Mouse (Mus musculus) intestine, postnatal 0 days (tissue): ENCODE data around the gene Unc13a. TPM values are rescaled to one million over a fixed set of nuclear protein-coding genes. Genes with fewer than 3 reads are reported as not detected.
A peak's percentile ranks its signal among the peaks of the same experiment; 100 is the strongest.

Experiments
- ATAC-seq: fragments of 200-750 bp; cut with Nextera tagmentation; 2 replicates; pipeline ENCODE4 v1.8.0; 2017; ENCODE audit warnings: mild to moderate bottlenecking, moderate TSS enrichment, moderate library complexity
- H3K27ac ChIP-seq: fragments of 300-500 bp; sonication (generic); 2 replicates; pipeline ENCODE4 v1.5.1; 2014; ENCODE audit warnings: mild to moderate bottlenecking, low read depth, low read length, moderate library complexity
- H3K27me3 ChIP-seq: fragments of 300-500 bp; sonication (generic); replicated peaks from 2 replicates; pipeline ENCODE4 v1.6.1; 2014; ENCODE audit warnings: low read length, mixed read lengths; ENCODE audit not compliant: control insufficient read depth, insufficient read depth
- H3K36me3 ChIP-seq: fragments of 300-500 bp; sonication (generic); 2 replicates; pipeline ENCODE4 v1.6.1; 2014; ENCODE audit warnings: mild to moderate bottlenecking, moderate library complexity; ENCODE audit not compliant: control insufficient read depth, insufficient read depth
- H3K4me1 ChIP-seq: fragments of 300-500 bp; sonication (generic); replicated peaks from 2 replicates; pipeline ENCODE4 v1.6.1; 2014; ENCODE audit warnings: antibody characterized with exemption, low read length, mixed read lengths; ENCODE audit not compliant: control insufficient read depth, insufficient read depth
- H3K4me2 ChIP-seq: fragments of 300-500 bp; sonication (generic); replicated peaks from 2 replicates; pipeline ENCODE4 v1.6.1; 2014; ENCODE audit warnings: low read depth, mild to moderate bottlenecking, moderate library complexity
- H3K4me3 ChIP-seq: fragments of 300-500 bp; sonication (generic); 2 replicates; pipeline ENCODE4 v1.5.1; 2014; ENCODE audit warnings: low read depth, low read length
- H3K9ac ChIP-seq: fragments of 300-500 bp; sonication (generic); 2 replicates; pipeline ENCODE4 v1.6.1; 2014; ENCODE audit warnings: mild to moderate bottlenecking, low read depth, low read length
- H3K9me3 ChIP-seq: fragments of 300-500 bp; sonication (generic); 2 replicates; pipeline ENCODE4 v1.6.1; 2016; ENCODE audit warnings: mixed run types; ENCODE audit not compliant: control insufficient read depth
- CTCF ChIP-seq: sonication (generic); IDR thresholded peaks from 2 replicates; pipeline ENCODE4 v1.5.1; 2016; ENCODE audit warnings: low read depth, mild to moderate bottlenecking, control low read depth, antibody characterized with exemption, moderate library complexity
- WGBS: fragments of 180-500 bp; shearing (Covaris S2); extraction: QIAGEN DNeasy Blood & Tissue Kit; methylation state at CpG from one replicate; pipeline ENCODE4 v1.1.7; 2014; 5-methylcytosine and 5-hydroxymethylcytosine counted together
- polyA plus RNA-seq: library from polyadenylated mRNA; unstranded; fragments of >200 nt; fragmentation: Nextera tagmentation; extraction: Ambion mirVana; gene quantifications from 2 replicates; pipeline ENCODE4 v1.2.1, GENCODE M21; 2015

Unc13a gene
- polyA plus RNA-seq: 0.60 and 0.72 TPM in 2 replicates

DNA sequence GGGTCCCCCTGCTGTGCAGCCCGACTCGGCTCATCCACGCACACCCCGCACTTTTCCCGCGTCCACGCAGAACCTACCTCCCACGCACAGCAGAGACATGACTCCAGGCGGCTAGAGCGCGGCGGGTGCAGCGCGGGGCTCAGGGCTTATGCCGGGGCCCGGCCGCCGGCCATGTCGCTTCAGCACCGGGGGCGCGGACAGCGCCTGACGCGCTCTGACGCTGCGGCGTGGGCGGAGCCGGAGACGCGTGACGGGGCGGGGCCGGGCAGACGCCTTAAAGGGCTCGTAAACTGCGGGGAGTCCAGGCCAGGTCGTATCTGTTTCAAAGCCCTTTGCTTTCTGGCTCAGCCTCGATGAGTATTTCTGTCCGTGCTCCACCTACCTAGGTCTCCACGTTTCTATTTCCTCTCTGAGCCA, at the start of gene Unc13a:
Gene Unc13a (minus strand): TSS at position 209 of the 417 bp plus-strand sequence.
- no peak for TF ChIP-seq CTCF
- peak within 1 kb of the TSS; percentile 54 for H3K4me3 ChIP-seq
- H3K27me3 ChIP-seq: peaks cover 27% of the 10 kb centered on the region
- ATAC-seq: peak; percentile 59
- 0 out of 2 replicates have a peak, but pooled peaks cover 6% of the 10 kb centered on the region for H3K4me1 ChIP-seq
- H3K9me3 ChIP-seq: no peaks in the 10 kb centered on the region
- H3K36me3 ChIP-seq: no peaks in the 10 kb centered on the region
- H3K27ac ChIP-seq: no peak within 1 kb of the TSS
- H3K4me2 ChIP-seq: peak within 1 kb of the TSS; percentile 97
- no peak within 1 kb of the TSS for H3K9ac ChIP-seq
- WGBS: under 1% methylated on average over 42 of the region's 42 CpGs

- Histone ChIP-seq H3K36me3 (no peaks in the 10 kb centered on the region), H3K4me3 (no peak overlapping the region), H3K9ac (no peak overlapping the region), H3K4me1 (peaks cover 3% of the 10 kb centered on the region; the same call in 1 of the 2 replicates), H3K4me2 (no peak overlapping the region), H3K27me3 (0 out of 2 replicates have a peak, but pooled peaks cover under 1% of the 10 kb centered on the region), H3K27ac (no peak overlapping the region), H3K9me3 (no peaks in the 10 kb centered on the region)
- 47% methylated on average over 7 of the region's 7 CpGs for WGBS
- ATAC-seq: no peak
- no peak for TF ChIP-seq CTCF
Observed at GRCm38 (mm10) chr8:71719928-71720457, 48.4 kb upstream of the Unc13a start.

DNA sequence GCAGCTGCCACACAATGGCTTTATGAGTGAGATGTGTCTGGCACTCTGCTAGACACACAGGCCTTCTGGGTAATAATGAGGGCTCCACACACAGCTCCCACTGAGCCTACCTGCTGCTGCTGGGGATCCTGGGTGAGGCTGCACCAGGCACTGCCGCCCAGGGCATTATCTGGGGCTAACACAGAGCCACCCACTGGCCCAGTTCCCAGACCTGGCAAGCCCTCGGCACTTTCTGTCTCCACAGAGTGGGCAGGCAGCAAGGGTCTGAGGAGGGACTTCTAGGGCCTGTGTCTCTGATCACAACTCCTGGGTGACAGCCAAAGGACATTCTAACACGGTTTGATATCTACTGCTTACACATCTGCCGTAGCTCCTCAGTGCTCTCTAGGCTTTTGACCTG, 47.7 kb upstream of the Unc13a start:
- WGBS: 70% methylated on average over 4 of the region's 4 CpGs
- Histone ChIP-seq H3K4me3 (no peak overlapping the region), H3K4me2 (no peak overlapping the region), H3K4me1 (peaks cover 3% of the 10 kb centered on the region; the same call in 1 of the 2 replicates), H3K27ac (no peak overlapping the region), H3K27me3 (no peaks in the 10 kb centered on the region), H3K9ac (no peak overlapping the region), H3K9me3 (no peaks in the 10 kb centered on the region), H3K36me3 (no peaks in the 10 kb centered on the region)
- no peak for ATAC-seq
- TF ChIP-seq CTCF: no peak

GRCm38 (mm10) chr8:71718252-71718651, 46.7 kb upstream of the Unc13a start:
- Histone ChIP-seq H3K36me3 (no peaks in the 10 kb centered on the region), H3K9me3 (no peaks in the 10 kb centered on the region), H3K27me3 (no peaks in the 10 kb centered on the region), H3K4me3 (no peak overlapping the region), H3K27ac (no peak overlapping the region), H3K9ac (no peak overlapping the region), H3K4me2 (no peak overlapping the region), H3K4me1 (peaks cover 3% of the 10 kb centered on the region; the same call in 1 of the 2 replicates)
- TF ChIP-seq CTCF: no peak
- no peak for ATAC-seq
- WGBS: 50% methylated on average over 3 of the region's 3 CpGs

DNA sequence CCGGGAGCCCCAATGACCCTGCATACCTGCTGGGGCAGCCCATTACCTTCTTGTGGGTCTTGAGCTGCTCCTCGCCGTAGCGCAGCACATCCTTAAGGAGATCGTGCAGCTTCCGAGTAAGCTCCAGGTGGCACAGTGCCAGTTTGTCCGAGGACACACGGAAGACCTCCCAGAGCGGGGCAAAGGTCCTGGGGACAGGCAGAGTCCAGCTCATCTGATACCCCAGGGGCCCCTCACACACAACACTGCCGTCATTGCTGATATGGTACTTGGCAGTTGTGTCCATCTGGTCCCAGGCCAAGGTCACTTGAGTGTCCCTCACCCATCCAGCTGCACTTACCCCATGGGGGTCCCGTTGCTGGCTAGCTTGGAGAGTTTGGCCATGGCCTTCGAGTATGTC, 45.5 kb upstream of the Unc13a start:
- no peak overlapping the region for H3K9ac ChIP-seq
- TF ChIP-seq CTCF: no peak
- ATAC-seq: peak; percentile 58
- H3K36me3 ChIP-seq: no peaks in the 10 kb centered on the region
- H3K4me3 ChIP-seq: no peak overlapping the region
- H3K4me1 ChIP-seq: peaks cover 3% of the 10 kb centered on the region; the same call in 1 of the 2 replicates
- no peak overlapping the region for H3K4me2 ChIP-seq
- H3K9me3 ChIP-seq: no peaks in the 10 kb centered on the region
- no peak overlapping the region for H3K27ac ChIP-seq
- whole genome bisulfite sequencing: 62% methylated on average over 12 of the region's 12 CpGs
- no peaks in the 10 kb centered on the region for H3K27me3 ChIP-seq

DNA sequence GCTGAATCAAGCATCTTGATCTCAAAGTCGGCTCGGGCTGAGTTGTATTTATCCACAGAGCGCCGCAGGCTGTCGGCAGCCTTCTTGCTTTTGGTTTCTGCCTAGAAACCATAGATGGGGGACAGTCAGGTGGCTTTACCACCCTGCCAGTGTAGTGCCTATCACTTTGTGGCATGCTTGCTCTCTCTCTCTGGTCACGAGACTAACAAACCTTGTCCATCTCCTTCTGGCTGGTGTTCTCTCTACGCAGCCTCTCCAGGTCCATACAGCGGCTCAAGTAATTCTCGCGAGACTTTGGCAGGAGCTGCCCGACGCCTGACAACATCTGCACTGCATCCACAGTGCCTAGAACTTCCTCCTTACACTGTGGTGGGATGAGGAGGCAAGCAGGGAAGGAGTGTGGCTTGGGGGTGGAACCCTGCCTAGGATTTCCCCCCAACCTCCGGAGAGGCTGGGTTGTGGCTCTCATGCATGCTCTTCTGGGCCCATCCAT, 45.0 kb upstream of the Unc13a start:
- Histone ChIP-seq H3K27me3 (no peaks in the 10 kb centered on the region), H3K9ac (no peak overlapping the region), H3K36me3 (no peaks in the 10 kb centered on the region), H3K4me2 (no peak overlapping the region), H3K4me3 (no peak overlapping the region), H3K27ac (no peak overlapping the region), H3K4me1 (peaks cover 3% of the 10 kb centered on the region; the same call in 1 of the 2 replicates), H3K9me3 (no peaks in the 10 kb centered on the region)
- TF ChIP-seq CTCF: no peak
- WGBS: 81% methylated on average over 13 of the region's 13 CpGs
- no peak for ATAC-seq
